Mouse (Mus musculus): ENCODE measurements around the gene Ccdc40. TPM values are rescaled to one million over a fixed set of nuclear protein-coding genes. Genes with fewer than 3 reads are reported as not detected.

The Ccdc40 gene
- polyA plus RNA-seq, 1 experiment from 2014 or later: 6.1 TPM

DNA sequence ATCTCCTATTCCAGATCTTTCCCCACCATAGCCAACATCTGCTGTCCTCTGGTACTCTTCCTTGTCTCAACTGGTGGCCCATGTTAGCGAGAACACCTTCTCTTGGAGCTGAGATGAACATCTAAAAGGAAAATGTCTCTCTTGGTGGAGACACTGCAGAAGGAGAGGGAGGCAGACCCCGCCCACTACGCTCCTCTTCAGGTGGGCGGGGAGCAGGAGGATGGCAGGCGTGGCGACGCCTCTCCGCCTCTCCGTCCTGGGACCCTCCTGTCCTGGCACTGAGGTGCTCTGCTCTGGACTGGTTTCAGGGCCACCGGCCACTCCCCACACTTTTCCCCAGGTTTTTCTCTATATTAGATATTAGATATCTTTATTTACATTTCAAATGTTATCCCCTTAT lies 82.2 kb downstream of the Ccdc40 start:
- Histone ChIP-seq H3K36me3 (ENCODE audit: insufficient read depth, low read length) (no peaks in the 10 kb centered on the region), H3K27ac (ENCODE audit: low read length) (no peak overlapping the region), H3K27me3 (replicated peaks; ENCODE audit: insufficient read depth, low read length) (no peaks in the 10 kb centered on the region), H3K9me3 (ENCODE audit: low read length) (no peaks in the 10 kb centered on the region), H3K9ac (replicated peaks; ENCODE audit: low read depth) (no peak overlapping the region), H3K4me1 (ENCODE audit: insufficient read depth, low read depth, low read length) (no peaks in the 10 kb centered on the region), H3K4me3 (ENCODE audit: low read depth, low read length) (no peak overlapping the region), H3K4me2 (replicated peaks; ENCODE audit: low read depth, low read length) (no peak overlapping the region)
- ATAC-seq: no peak
- 16% methylated on average over 5 of the region's 10 CpGs for WGBS
- TF ChIP-seq EP300 (IDR thresholded peaks at IDR 0.05) (no peak), CTCF (IDR thresholded peaks at IDR 0.05) (no peak)
- no peak for DNase-seq (ENCODE audit: low spot score)

DNA sequence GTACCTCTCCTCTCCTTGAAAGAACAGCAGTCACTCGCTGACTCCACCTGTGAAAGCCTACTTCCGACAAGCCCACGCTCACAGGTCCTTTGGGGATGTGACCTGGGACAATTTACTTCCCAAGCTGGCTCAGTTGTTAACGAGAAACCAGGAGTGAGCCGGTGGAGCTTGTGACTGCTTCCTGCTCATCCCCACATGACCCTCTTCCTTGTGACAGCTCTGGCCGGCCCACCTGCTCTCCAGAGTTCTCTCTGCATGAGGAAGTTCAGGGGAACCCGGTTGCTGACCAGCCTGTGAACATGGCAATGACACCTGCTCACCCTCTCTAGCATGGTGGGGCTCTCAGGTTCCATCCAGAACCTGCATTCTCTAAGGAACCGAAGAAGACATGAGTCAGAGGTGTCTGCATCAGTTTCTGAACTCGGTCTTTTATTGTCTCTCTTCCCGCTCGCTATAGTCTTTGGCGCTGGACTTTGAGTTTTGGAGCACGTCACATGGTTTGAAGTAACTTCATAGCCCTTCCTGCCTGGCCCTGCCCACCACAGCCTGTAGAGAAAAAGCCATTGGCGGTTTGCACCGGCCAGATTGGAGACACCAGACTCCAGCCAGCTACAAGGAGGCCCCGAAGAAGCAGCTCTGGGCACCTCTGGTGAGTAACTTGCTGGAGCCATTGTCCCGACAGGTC lies 86.0 kb downstream of the Ccdc40 start:
- TF ChIP-seq EP300 (IDR thresholded peaks at IDR 0.05): no peak
- no peak for TF ChIP-seq CTCF (IDR thresholded peaks at IDR 0.05)
- H3K9me3 ChIP-seq (ENCODE audit: low read length): no peaks in the 10 kb centered on the region
- H3K27ac ChIP-seq (ENCODE audit: low read length): no peak overlapping the region
- no peaks in the 10 kb centered on the region for H3K4me1 ChIP-seq (ENCODE audit: insufficient read depth, low read depth, low read length)
- no peaks in the 10 kb centered on the region for H3K27me3 ChIP-seq (replicated peaks; ENCODE audit: insufficient read depth, low read length)
- WGBS: 72% methylated on average over 17 of the region's 17 CpGs
- no peak overlapping the region for H3K9ac ChIP-seq (replicated peaks; ENCODE audit: low read depth)
- DNase-seq (ENCODE audit: low spot score) (no peak), ATAC-seq (no peak)
- no peaks in the 10 kb centered on the region for H3K36me3 ChIP-seq (ENCODE audit: insufficient read depth, low read length)
- H3K4me2 ChIP-seq (replicated peaks; ENCODE audit: low read depth, low read length): no peak overlapping the region
- no peak overlapping the region for H3K4me3 ChIP-seq (ENCODE audit: low read depth, low read length)

Other genes with a start within 250 kb of the Ccdc40 start
- gene Enpp7, start 240.4 kb upstream of the Ccdc40 start, polyA plus RNA-seq (2015; fragmentation: Nextera tagmentation; extraction: Ambion mirVana): not detected in 2 replicates
- 6.2 and 6.9 TPM in 2 replicates for gene Cbx2, start 205.6 kb upstream of the Ccdc40 start, polyA plus RNA-seq (2015; fragmentation: Nextera tagmentation; extraction: Ambion mirVana)
- 9.4 and 9.8 TPM in 2 replicates for gene Cbx8, start 187.6 kb upstream of the Ccdc40 start, polyA plus RNA-seq (2015; fragmentation: Nextera tagmentation; extraction: Ambion mirVana)
- 8.9 and 9.7 TPM in 2 replicates for gene Cbx4, start 142.4 kb upstream of the Ccdc40 start, polyA plus RNA-seq (2015; fragmentation: Nextera tagmentation; extraction: Ambion mirVana)
- gene Tbc1d16, start 73 bp upstream of the Ccdc40 start, polyA plus RNA-seq (2015; fragmentation: Nextera tagmentation; extraction: Ambion mirVana): 11.9 and 12.9 TPM in 2 replicates
- gene Gaa, start 39.3 kb downstream of the Ccdc40 start, polyA plus RNA-seq (2015; fragmentation: Nextera tagmentation; extraction: Ambion mirVana): 39.1 and 45.1 TPM in 2 replicates
- gene Eif4a3, start 71.5 kb downstream of the Ccdc40 start, polyA plus RNA-seq (2015; fragmentation: Nextera tagmentation; extraction: Ambion mirVana): 187 and 207 TPM in 2 replicates
- gene Card14, start 79.2 kb downstream of the Ccdc40 start, polyA plus RNA-seq (2015; fragmentation: Nextera tagmentation; extraction: Ambion mirVana): 0.06 TPM in 1 of 2 replicates, not detected in the other
- gene Sgsh, start 127.0 kb downstream of the Ccdc40 start, polyA plus RNA-seq (2015; fragmentation: Nextera tagmentation; extraction: Ambion mirVana): 12.6 TPM in 2 replicates
- 11.6 and 12.0 TPM in 2 replicates for gene Slc26a11, start 127.0 kb downstream of the Ccdc40 start, polyA plus RNA-seq (2015; fragmentation: Nextera tagmentation; extraction: Ambion mirVana)
- 8.2 and 9.7 TPM in 2 replicates for gene Rnf213, start 164.5 kb downstream of the Ccdc40 start, polyA plus RNA-seq (2015; fragmentation: Nextera tagmentation; extraction: Ambion mirVana)